Mouse (Mus musculus) small intestine, adult 2 months (tissue): ENCODE data around the gene Gpr4.

Experiments used
- CTCF ChIP-seq: fragments of 200-500 bp; IDR thresholded peaks from 2 replicates; pipeline ENCODE4 v1.5.1; 2012; ENCODE audit warnings: low read depth, mild to moderate bottlenecking, control low read depth, inconsistent platforms, low read length, moderate library complexity, mixed read lengths; ENCODE audit not compliant: insufficient replicate concordance, insufficient read length; ENCODE audit errors: extremely low read depth
- POLR2A ChIP-seq: fragments of 200-500 bp; IDR thresholded peaks from 2 replicates; pipeline ENCODE4 v1.6.1; 2012; ENCODE audit warnings: low read depth, mild to moderate bottlenecking, control low read depth, inconsistent platforms, low read length, moderate library complexity

GRCm38 (mm10) chr7:19272173-19272764 lies 59.9 kb downstream of the Gpr4 start:
- TF ChIP-seq CTCF (no peak), POLR2A (peak; percentile 55)
